16 mouse cellular contexts compared by ENCODE assay signal in genomic region chr8:54954030-54954429, GRCm38 (mm10). TPM values are rescaled to one million over a fixed set of nuclear protein-coding genes. Genes with fewer than 3 reads are reported as not detected.
DNase-seq lines count a peak whose midpoint lies in the region; ATAC-seq and TF ChIP-seq lines count a peak whose summit lies in the region.
"Had no signal": no experiment of that assay in that cellular context is flagged by ENCODE, and none has a peak within 500 bp of the region (broad histone marks: within the 10 kb centered on the region; RNA-seq: fewer than 3 reads in every experiment).

No protein-coding gene starts in this region.

- H3K27ac ChIP-seq in left cerebral cortex, adult 2 months = peak overlapping the region; percentile 96
- H3K27ac ChIP-seq in forebrain, embryonic 10.5 days = peak overlapping the region; percentile 81
- peak overlapping the region; percentile 98 for H3K27ac ChIP-seq in hindbrain, embryonic 14.5 days
- no peak overlapping the region for H3K27ac ChIP-seq in neural tube, embryonic 12.5 days
- H3K27ac ChIP-seq in intestine, embryonic 15.5 days = no peak overlapping the region
- H3K27ac ChIP-seq: liver, embryonic 13.5 days; macrophage had no signal

- H3K4me1 ChIP-seq in forebrain, embryonic 10.5 days = peaks cover 19% of the 10 kb centered on the region
- peaks cover 15% of the 10 kb centered on the region for H3K4me1 ChIP-seq in hindbrain, embryonic 14.5 days (replicated peaks; ENCODE audit: control insufficient read depth, insufficient read depth, low read length)
- H3K4me1 ChIP-seq in neural tube, embryonic 12.5 days = peaks cover 3% of the 10 kb centered on the region; the same call in 1 of the 2 replicates
- H3K4me1 ChIP-seq in intestine, embryonic 15.5 days (replicated peaks) = no peaks in the 10 kb centered on the region
- H3K4me1 ChIP-seq: liver, embryonic 13.5 days had no signal

- H3K4me3 ChIP-seq in left cerebral cortex, adult 2 months = peak overlapping the region; percentile 63
- H3K4me3 ChIP-seq in forebrain, embryonic 10.5 days = peak overlapping the region; percentile 48
- peak overlapping the region; percentile 47 for H3K4me3 ChIP-seq in hindbrain, embryonic 14.5 days (replicated peaks; ENCODE audit: low read length)
- no peak overlapping the region for H3K4me3 ChIP-seq in neural tube, embryonic 12.5 days
- H3K4me3 ChIP-seq in intestine, embryonic 15.5 days (replicated peaks) = no peak overlapping the region
- H3K4me3 ChIP-seq: liver, embryonic 13.5 days had no signal

- peak overlapping the region; percentile 50 for H3K4me2 ChIP-seq in hindbrain, embryonic 14.5 days (replicated peaks)
- peak overlapping the region; percentile 56 for H3K4me2 ChIP-seq in neural tube, embryonic 12.5 days (replicated peaks)
- no peak overlapping the region for H3K4me2 ChIP-seq in intestine, embryonic 15.5 days (replicated peaks)
- H3K4me2 ChIP-seq: liver, embryonic 13.5 days had no signal

- H3K9me3 ChIP-seq in forebrain, embryonic 10.5 days = no peaks in the 10 kb centered on the region
- H3K9me3 ChIP-seq in hindbrain, embryonic 14.5 days (ENCODE audit: control insufficient read depth, low read length) = no peaks in the 10 kb centered on the region
- H3K9me3 ChIP-seq in neural tube, embryonic 12.5 days = no peaks in the 10 kb centered on the region
- H3K9me3 ChIP-seq in intestine, embryonic 15.5 days = no peaks in the 10 kb centered on the region
- H3K9me3 ChIP-seq: liver, embryonic 13.5 days had no signal

- no peak for TF ChIP-seq CTCF in left cerebral cortex, adult 2 months (IDR thresholded peaks at IDR 0.05)

- no peak for DNase-seq in left cerebral cortex, adult 2 months (ENCODE audit: extremely low spot score in 1 of 2, low spot score in 2 of 2)
- no peak for DNase-seq in left cerebral cortex, adult 8-10 months (ENCODE audit: low spot score in 2 of 2)
- DNase-seq in forebrain, embryonic 10.5 days (ENCODE audit: extremely low spot score, low spot score) = no peak
- peak; percentile 69 for DNase-seq in hindbrain, embryonic 14.5 days (ENCODE audit: low spot score)
- no peak for DNase-seq in spleen, adult 18-20 months
- DNase-seq: adrenal gland, postnatal 10 days; heart, postnatal 10 days; kidney, adult 2 months; liver, embryonic 13.5 days; thymus, postnatal 36 days had no signal

- no peaks in the 10 kb centered on the region for H3K27me3 ChIP-seq in forebrain, embryonic 10.5 days (ENCODE audit: poor library complexity, severe bottlenecking)
- H3K27me3 ChIP-seq in hindbrain, embryonic 14.5 days (ENCODE audit: control insufficient read depth, insufficient read depth, low read length) = no peaks in the 10 kb centered on the region
- H3K27me3 ChIP-seq in neural tube, embryonic 12.5 days (replicated peaks) = no peaks in the 10 kb centered on the region
- H3K27me3 ChIP-seq in intestine, embryonic 15.5 days (replicated peaks) = no peaks in the 10 kb centered on the region
- H3K27me3 ChIP-seq: liver, embryonic 13.5 days had no signal

- H3K9ac ChIP-seq in hindbrain, embryonic 14.5 days = peak overlapping the region; percentile 89
- H3K9ac ChIP-seq in neural tube, embryonic 12.5 days = no peak overlapping the region
- H3K9ac ChIP-seq in intestine, embryonic 15.5 days = no peak overlapping the region
- H3K9ac ChIP-seq: liver, embryonic 13.5 days had no signal

- intact Hi-C loops in left cerebral cortex, adult 2 months (cut with DNase I) = loop anchor here (2.0 to 10.0 kb wide), 3 partner anchors 67 to 429 kb away; partner anchors contain the start of genes Asb5, Spcs3 and Wdr17

- WGBS in forebrain, embryonic 10.5 days = 52% methylated on average over 6 of the region's 6 CpGs
- 16% methylated on average over 6 of the region's 6 CpGs for WGBS in hindbrain, embryonic 14.5 days
- WGBS in neural tube, embryonic 12.5 days = 25% methylated on average over 6 of the region's 6 CpGs
- 74% methylated on average over 6 of the region's 6 CpGs for WGBS in intestine, embryonic 15.5 days

- no peaks in the 10 kb centered on the region for H3K36me3 ChIP-seq in forebrain, embryonic 10.5 days (replicated peaks)
- no peaks in the 10 kb centered on the region for H3K36me3 ChIP-seq in hindbrain, embryonic 14.5 days (replicated peaks; ENCODE audit: control insufficient read depth, insufficient read depth)
- H3K36me3 ChIP-seq in neural tube, embryonic 12.5 days = no peaks in the 10 kb centered on the region
- no peaks in the 10 kb centered on the region for H3K36me3 ChIP-seq in intestine, embryonic 15.5 days
- H3K36me3 ChIP-seq: liver, embryonic 13.5 days had no signal

- peak; percentile 18; the same call in 1 of the 2 replicates for ATAC-seq in hindbrain, embryonic 14.5 days (ENCODE audit: low FRiP score)
- peak; percentile 69 for ATAC-seq in neural tube, embryonic 12.5 days (ENCODE audit: low FRiP score, low read depth)
- no peak for ATAC-seq in intestine, embryonic 15.5 days
- ATAC-seq in granulocyte monocyte progenitor cell, adult 5-6 weeks (replicated peaks; ENCODE audit: poor library complexity, severe bottlenecking) = no peak
- ATAC-seq: CD4-positive, CD25-positive, alpha-beta regulatory T cell, adult 4 months; Patski had no signal

RNA-seq across cellular contexts. Expression of gene Gpm6a, which starts 0.6 kb away (rescaled TPM):
- 100 to 1,000 TPM; 934 to 993 TPM for total RNA-seq in left cerebral cortex, adult 2 months (2021)
- 100 to 1,000 TPM; 788 to 932 (median 883) TPM for total RNA-seq in left cerebral cortex, adult 8-10 months (2022)
- 28.0 and 29.8 TPM in 2 replicates for polyA plus RNA-seq in forebrain, embryonic 10.5 days (2016; fragmentation: Nextera tagmentation; extraction: Ambion mirVana)
- 552 and 648 TPM in 2 replicates for polyA plus RNA-seq in hindbrain, embryonic 14.5 days (2014; fragmentation: Nextera tagmentation; extraction: Ambion mirVana)
- polyA plus RNA-seq in neural tube, embryonic 12.5 days (2016; fragmentation: Nextera tagmentation; extraction: Ambion mirVana) = 115 and 122 TPM in 2 replicates
- polyA plus RNA-seq in intestine, embryonic 15.5 days (2015; fragmentation: Nextera tagmentation; extraction: Ambion mirVana) = 8.4 and 8.6 TPM in 2 replicates
- total RNA-seq in granulocyte monocyte progenitor cell, adult 5-6 weeks (2014; fragmentation: Nextera tagmentation) = not detected in 2 replicates
- not detected in 2 replicates for total RNA-seq in granulocyte monocyte progenitor cell, adult 5-6 weeks (2017)
- polyA plus RNA-seq: CD4-positive, CD25-positive, alpha-beta regulatory T cell, adult 4 months; macrophage; Patski had no signal

Comparison
In these comparisons a context has a peak if more than half of its experiments do, and no peak if none do; other contexts are left out.
1. H3K27ac ChIP-seq: peak in left cerebral cortex, adult 2 months (single experiment), forebrain, embryonic 10.5 days (single experiment) and hindbrain, embryonic 14.5 days (single experiment); none in neural tube, embryonic 12.5 days (single experiment) and intestine, embryonic 15.5 days (single experiment).
2. H3K4me3 ChIP-seq: peak in left cerebral cortex, adult 2 months (single experiment), forebrain, embryonic 10.5 days (single experiment) and hindbrain, embryonic 14.5 days (single experiment); none in neural tube, embryonic 12.5 days (single experiment) and intestine, embryonic 15.5 days (single experiment).
3. ATAC-seq: peak in hindbrain, embryonic 14.5 days (single experiment) and neural tube, embryonic 12.5 days (single experiment); none in intestine, embryonic 15.5 days (single experiment) and granulocyte monocyte progenitor cell, adult 5-6 weeks (single experiment).